Mouse (Mus musculus) mammary gland, adult 2 months (tissue): ENCODE data around the gene Cyp27a1. TPM values are rescaled to one million over a fixed set of nuclear protein-coding genes. Genes with fewer than 3 reads are reported as not detected.

Experiments
- polyA plus RNA-seq: library from polyadenylated mRNA; depleted of rRNA; stranded (reverse); fragments of >200 nt; gene quantifications from 2 replicates; pipeline ENCODE4 v1.2.3, GENCODE M21; 2012; ENCODE audit warnings: low replicate concordance; rRNA removed

Gene Cyp27a1
- polyA plus RNA-seq = 20.0 and 31.0 TPM in 2 replicates

DNA sequence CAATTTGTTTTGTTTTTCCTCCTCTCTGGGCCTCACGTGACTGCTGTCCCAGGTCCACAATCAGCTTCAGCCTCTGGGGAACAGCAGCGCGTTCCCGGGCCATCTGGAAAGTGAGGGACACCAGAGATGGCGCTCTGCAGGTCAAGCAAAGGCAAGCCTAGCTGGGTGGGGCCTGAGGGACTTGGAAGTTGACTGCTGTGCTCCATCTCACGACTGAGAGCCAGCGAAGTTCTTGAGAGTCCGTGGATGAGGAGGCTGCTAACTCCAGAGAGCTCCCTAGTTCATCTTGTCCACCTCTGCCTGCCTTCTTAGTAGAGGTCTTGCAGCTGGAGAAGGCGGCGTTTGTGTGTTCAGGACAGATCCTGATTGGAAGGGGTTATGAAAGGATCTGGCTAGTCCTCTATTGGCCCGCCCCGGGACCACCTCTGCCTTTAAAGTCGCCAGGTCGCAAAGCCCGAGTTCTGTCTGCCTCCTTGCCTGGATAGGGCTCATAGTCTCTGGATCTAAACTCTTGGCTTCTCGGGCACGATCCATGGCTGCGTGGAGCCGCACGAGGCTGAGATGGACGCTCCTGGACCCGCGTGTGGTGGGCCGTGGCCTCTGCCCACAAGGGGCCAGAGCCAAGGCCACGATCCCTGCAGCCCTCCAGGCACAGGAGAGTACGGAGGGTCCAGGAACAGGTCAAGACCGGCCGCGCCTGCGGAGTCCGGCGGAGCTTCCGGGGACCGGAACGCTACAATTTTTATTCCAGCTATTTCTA lies at the start of gene Cyp27a1:
Cyp27a1 (plus strand) TSS at position 476 of the 760 bp plus-strand sequence.

DNA sequence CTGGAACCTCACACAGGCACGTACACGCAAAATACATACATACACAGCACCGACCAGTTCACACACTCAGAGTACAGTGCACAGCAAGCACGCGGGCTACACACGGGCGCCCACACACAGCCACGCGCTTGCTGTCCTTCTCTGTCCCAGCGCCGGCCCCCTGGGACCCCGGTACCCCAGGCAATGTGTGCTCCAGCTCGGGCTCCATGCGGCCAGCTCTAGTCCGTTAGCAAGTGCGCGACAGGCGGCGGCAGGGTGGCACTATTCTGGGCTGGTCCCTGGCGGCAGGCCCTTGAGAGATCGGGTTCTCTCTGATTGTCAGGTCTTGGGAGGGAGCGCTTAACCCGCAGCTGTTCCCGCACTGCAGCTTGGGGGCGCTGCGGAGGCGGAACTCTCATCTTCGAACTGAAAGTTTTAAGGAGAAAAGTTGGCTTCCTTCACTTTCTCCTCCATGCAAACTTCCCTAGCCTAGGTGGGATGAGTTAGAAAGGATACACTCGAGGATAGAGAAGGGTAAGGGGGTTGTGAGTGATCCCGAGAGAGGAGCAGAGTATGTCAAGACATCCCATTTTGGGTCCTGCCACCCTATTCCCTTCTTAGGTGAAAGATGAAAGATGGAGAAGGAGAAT lies 35.4 kb downstream of the Cyp27a1 start, which contains the start of gene Prkag3:
Prkag3 (minus strand) TSS at position 579 of the 629 bp plus-strand sequence.

DNA sequence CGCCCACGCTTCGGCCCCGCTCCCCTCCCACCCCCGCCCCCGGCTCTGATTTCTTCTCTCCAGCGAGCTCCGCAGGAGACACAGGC lies 58.3 kb downstream of the Cyp27a1 start, which contains the start of gene Wnt6:
Wnt6 (plus strand) TSS at position 48 of the 86 bp plus-strand sequence.

Other genes with a start within 250 kb of the Cyp27a1 start
- 14.1 and 28.1 TPM in 2 replicates for gene Cnot9, start 207.5 kb upstream of the Cyp27a1 start, polyA plus RNA-seq
- gene Plcd4, start 170.7 kb upstream of the Cyp27a1 start, polyA plus RNA-seq = 18.1 TPM in 1 of 2 replicates, not detected in the other
- gene Usp37, start 169.3 kb upstream of the Cyp27a1 start, polyA plus RNA-seq = 2.3 and 4.1 TPM in 2 replicates
- gene Zfp142, start 125.3 kb upstream of the Cyp27a1 start, polyA plus RNA-seq = 16.4 and 16.8 TPM in 2 replicates
- gene Bcs1l, start 125.3 kb upstream of the Cyp27a1 start, polyA plus RNA-seq = 15.4 and 35.9 TPM in 2 replicates
- gene Rnf25, start 112.2 kb upstream of the Cyp27a1 start, polyA plus RNA-seq = 36.2 and 68.0 TPM in 2 replicates
- 3.5 and 4.7 TPM in 2 replicates for gene Stk36, start 112.1 kb upstream of the Cyp27a1 start, polyA plus RNA-seq
- gene Ttll4, start 51.8 kb upstream of the Cyp27a1 start, polyA plus RNA-seq = 18.3 and 26.3 TPM in 2 replicates
- 0.22 and 22.5 TPM in 2 replicates for gene Prkag3, start 35.6 kb downstream of the Cyp27a1 start, polyA plus RNA-seq
- 2.4 and 5.8 TPM in 2 replicates for gene Wnt6, start 58.3 kb downstream of the Cyp27a1 start, polyA plus RNA-seq
- 2.9 and 5.3 TPM in 2 replicates for gene Wnt10a, start 77.9 kb downstream of the Cyp27a1 start, polyA plus RNA-seq
- 0.08 TPM in 1 of 2 replicates, not detected in the other for gene Cdk5r2, start 141.4 kb downstream of the Cyp27a1 start, polyA plus RNA-seq
- not detected in 2 replicates for gene Fev, start 171.8 kb downstream of the Cyp27a1 start, polyA plus RNA-seq
- 0.22 TPM in 1 of 2 replicates, not detected in the other for gene Cryba2, start 179.6 kb downstream of the Cyp27a1 start, polyA plus RNA-seq
- not detected in 2 replicates for gene Cfap65, start 222.0 kb downstream of the Cyp27a1 start, polyA plus RNA-seq
- gene Ihh, start 238.1 kb downstream of the Cyp27a1 start, polyA plus RNA-seq = 0.14 and 0.22 TPM in 2 replicates